Mouse (Mus musculus) right cerebral cortex, postnatal 4 days (tissue): Measurements from ENCODE around the gene Fam210b.
A peak's percentile ranks its signal among the peaks of the same experiment; 100 is the strongest.

ENCODE experiments used
- DNase-seq: peaks from one replicate; pipeline ENCODE4 v3.0.0-alpha.2; 2022

Fam210b gene

GRCm38 (mm10) chr2:172350773-172351172 is 5.4 kb downstream of the Fam210b start:
- DNase-seq: no peak

- no peak for DNase-seq
These were observed 7.9 kb downstream of the Fam210b start for GRCm38 (mm10) chr2:172353218-172353617.

- no peak for DNase-seq
These were observed 9.4 kb downstream of the Fam210b start for GRCm38 (mm10) chr2:172354761-172355160.

- no peak for DNase-seq
These were observed 10.5 kb downstream of the Fam210b start for GRCm38 (mm10) chr2:172355833-172356232.

GRCm38 (mm10) chr2:172363176-172363575 is 17.8 kb downstream of the Fam210b start:
- no peak for DNase-seq

- DNase-seq: peak; percentile 91
These were observed 25.3 kb downstream of the Fam210b start, which contains the start of the genes Aurka and Cstf1 for GRCm38 (mm10) chr2:172370411-172371223. TSS of gene Aurka (minus strand) at chr2:172370535. TSS of gene Cstf1 (plus strand) at chr2:172370681.

GRCm38 (mm10) chr2:172371258-172371657 is 25.9 kb downstream of the Fam210b start:
- no peak for DNase-seq

GRCm38 (mm10) chr2:172376551-172376950 is 31.2 kb downstream of the Fam210b start:
- no peak for DNase-seq

GRCm38 (mm10) chr2:172376999-172377515 is 31.7 kb downstream of the Fam210b start:
- no peak for DNase-seq

GRCm38 (mm10) chr2:172378332-172378731 is 33.0 kb downstream of the Fam210b start:
- DNase-seq: peak; percentile 26

GRCm38 (mm10) chr2:172380513-172380912 is 35.1 kb downstream of the Fam210b start:
- no peak for DNase-seq

- DNase-seq: no peak
These were observed 36.0 kb downstream of the Fam210b start for GRCm38 (mm10) chr2:172381341-172381740.

- DNase-seq: no peak
These were observed 36.5 kb downstream of the Fam210b start for GRCm38 (mm10) chr2:172381898-172382297.

- no peak for DNase-seq
These were observed 39.4 kb downstream of the Fam210b start for GRCm38 (mm10) chr2:172384715-172385114.

GRCm38 (mm10) chr2:172390341-172390740 is 45.0 kb downstream of the Fam210b start:
- DNase-seq: no peak

- no peak for DNase-seq
These were observed 46.7 kb downstream of the Fam210b start for GRCm38 (mm10) chr2:172392041-172392521.

- DNase-seq: no peak
These were observed 48.2 kb downstream of the Fam210b start, which contains the start of gene Cass4 for GRCm38 (mm10) chr2:172393391-172394051. TSS of gene Cass4 (plus strand) at chr2:172393794.

- no peak for DNase-seq
These were observed 48.7 kb downstream of the Fam210b start for GRCm38 (mm10) chr2:172394052-172394392.

- no peak for DNase-seq
These were observed 49.3 kb downstream of the Fam210b start for GRCm38 (mm10) chr2:172394671-172395070.

GRCm38 (mm10) chr2:172395961-172396360 is 50.6 kb downstream of the Fam210b start:
- DNase-seq: no peak

- no peak for DNase-seq
These were observed 54.5 kb downstream of the Fam210b start for GRCm38 (mm10) chr2:172399901-172400300.

GRCm38 (mm10) chr2:172401116-172401825 is 55.9 kb downstream of the Fam210b start:
- DNase-seq: no peak

- DNase-seq: no peak
These were observed 58.9 kb downstream of the Fam210b start for GRCm38 (mm10) chr2:172404239-172404638.
